Mouse (Mus musculus): ENCODE data around the gene Capza1. TPM values are rescaled to one million over a fixed set of nuclear protein-coding genes. Genes with fewer than 3 reads are reported as not detected.

Capza1 gene
- total and polyA plus RNA-seq, 3 experiments, result 18.3 to 36.6 (median 30.1) TPM

DNA sequence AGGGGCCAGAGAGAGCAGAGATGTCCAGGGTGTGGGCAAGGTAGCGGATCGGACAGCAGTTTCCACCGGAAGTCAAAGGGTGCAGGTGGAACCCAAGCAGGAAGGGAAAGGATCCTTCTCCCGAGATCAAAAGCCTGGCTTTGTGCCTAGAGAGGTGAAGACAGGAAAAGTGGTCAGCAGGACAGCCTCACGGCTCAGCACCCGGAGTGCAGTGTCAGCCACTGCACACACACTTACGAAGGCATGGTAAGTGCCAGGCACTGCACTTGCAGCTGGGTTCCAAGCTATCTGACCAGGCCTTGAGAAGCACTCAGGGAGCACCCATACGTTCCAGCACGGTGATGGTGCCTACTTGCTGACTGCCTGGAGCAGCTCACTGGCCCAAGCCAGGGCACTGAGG, 58.8 kb downstream of the Capza1 start:
- Histone ChIP-seq H3K4me3 (no peak overlapping the region), H3K27ac (no peak overlapping the region), H3K27me3 (ENCODE audit: control insufficient read depth, insufficient read depth, low read length) (no peaks in the 10 kb centered on the region), H3K36me3 (ENCODE audit: control insufficient read depth, insufficient read depth, low read length) (no peaks in the 10 kb centered on the region), H3K4me1 (ENCODE audit: control insufficient read depth, insufficient read depth, low read length) (peaks cover 2% of the 10 kb centered on the region), H3K9ac (ENCODE audit: low read depth, low read length) (no peak overlapping the region), H3K79me2 (replicated peaks; ENCODE audit: control insufficient read depth, insufficient read depth, low read length) (peaks cover 3% of the 10 kb centered on the region; the same call in 1 of the 2 replicates)
- no peak for DNase-seq
- no peak for TF ChIP-seq CTCF (IDR thresholded peaks at IDR 0.05)
- no peak for TF ChIP-seq POLR2A (IDR thresholded peaks at IDR 0.05; ENCODE audit: insufficient read depth, low read depth, low read length)
- no peak for TF ChIP-seq EP300 (IDR thresholded peaks at IDR 0.05; ENCODE audit: insufficient read depth, low read depth, low read length)
- intact Hi-C loops (cut with DNase I), result no loop called here
- 43% methylated on average over 9 of the region's 9 CpGs for WGBS

DNA sequence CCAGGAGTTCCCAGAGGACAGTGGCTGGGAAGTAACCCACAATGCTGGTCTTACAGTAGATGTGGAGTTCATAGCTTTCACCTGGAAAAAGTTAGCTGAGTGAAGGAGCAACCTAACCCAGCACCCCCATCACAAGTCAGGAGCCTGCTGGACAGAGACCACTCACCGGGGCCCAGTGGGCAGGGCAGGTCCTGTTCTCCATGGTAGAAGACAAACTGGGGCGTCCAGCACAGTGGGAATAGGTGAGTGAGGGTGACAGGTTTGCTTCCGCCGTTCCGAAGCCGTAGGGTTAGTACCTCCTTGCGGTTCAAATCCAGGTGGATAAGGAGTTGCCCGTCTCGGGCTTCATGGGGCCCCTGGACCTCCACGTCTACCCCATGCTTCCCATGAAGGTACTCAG, 60.0 kb downstream of the Capza1 start:
- 98% methylated on average over 10 of the region's 10 CpGs for WGBS
- TF ChIP-seq EP300 (IDR thresholded peaks at IDR 0.05; ENCODE audit: insufficient read depth, low read depth, low read length), result no peak
- TF ChIP-seq CTCF (IDR thresholded peaks at IDR 0.05), result no peak
- no peak for TF ChIP-seq POLR2A (IDR thresholded peaks at IDR 0.05; ENCODE audit: insufficient read depth, low read depth, low read length)
- H3K4me1 ChIP-seq (ENCODE audit: control insufficient read depth, insufficient read depth, low read length), result peaks cover 2% of the 10 kb centered on the region
- peaks cover 3% of the 10 kb centered on the region; the same call in 1 of the 2 replicates for H3K79me2 ChIP-seq (replicated peaks; ENCODE audit: control insufficient read depth, insufficient read depth, low read length)
- no peak overlapping the region for H3K9ac ChIP-seq (ENCODE audit: low read depth, low read length)
- H3K36me3 ChIP-seq (ENCODE audit: control insufficient read depth, insufficient read depth, low read length), result no peaks in the 10 kb centered on the region
- no peak for DNase-seq
- H3K4me3 ChIP-seq, result no peak overlapping the region
- intact Hi-C loops (cut with DNase I), result no loop called here
- no peaks in the 10 kb centered on the region for H3K27me3 ChIP-seq (ENCODE audit: control insufficient read depth, insufficient read depth, low read length)
- no peak overlapping the region for H3K27ac ChIP-seq

DNA sequence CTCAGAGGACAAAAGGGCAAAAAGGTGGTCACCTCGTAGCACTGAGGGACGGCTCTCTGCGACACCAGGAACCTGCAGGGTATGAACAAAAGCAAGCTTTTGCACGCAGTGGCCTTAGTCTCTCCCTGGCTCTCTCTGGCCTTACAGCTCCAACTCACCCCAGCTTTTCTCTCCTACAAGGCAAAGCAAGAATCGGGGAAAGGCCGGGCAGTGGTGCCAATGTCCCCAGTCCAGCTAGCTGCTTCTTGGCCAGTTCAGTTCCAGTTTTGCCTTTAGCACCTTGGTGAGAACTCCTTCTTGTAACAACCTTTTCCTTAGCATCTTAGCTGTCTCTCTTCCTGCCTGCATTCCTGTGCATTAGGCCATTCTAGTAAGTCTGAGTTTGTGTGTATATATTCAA, 62.8 kb downstream of the Capza1 start:
- no peak for DNase-seq
- TF ChIP-seq EP300 (IDR thresholded peaks at IDR 0.05; ENCODE audit: insufficient read depth, low read depth, low read length) (no peak), CTCF (IDR thresholded peaks at IDR 0.05) (no peak), POLR2A (IDR thresholded peaks at IDR 0.05; ENCODE audit: insufficient read depth, low read depth, low read length) (no peak)
- WGBS, result 95% methylated on average over 6 of the region's 6 CpGs
- Histone ChIP-seq H3K79me2 (replicated peaks; ENCODE audit: control insufficient read depth, insufficient read depth, low read length) (no peaks in the 10 kb centered on the region), H3K4me1 (ENCODE audit: control insufficient read depth, insufficient read depth, low read length) (peaks cover 2% of the 10 kb centered on the region), H3K9ac (ENCODE audit: low read depth, low read length) (no peak overlapping the region), H3K27me3 (ENCODE audit: control insufficient read depth, insufficient read depth, low read length) (no peaks in the 10 kb centered on the region), H3K27ac (no peak overlapping the region), H3K4me3 (no peak overlapping the region), H3K36me3 (ENCODE audit: control insufficient read depth, insufficient read depth, low read length) (no peaks in the 10 kb centered on the region)
- intact Hi-C loops (cut with DNase I), result no loop called here

DNA sequence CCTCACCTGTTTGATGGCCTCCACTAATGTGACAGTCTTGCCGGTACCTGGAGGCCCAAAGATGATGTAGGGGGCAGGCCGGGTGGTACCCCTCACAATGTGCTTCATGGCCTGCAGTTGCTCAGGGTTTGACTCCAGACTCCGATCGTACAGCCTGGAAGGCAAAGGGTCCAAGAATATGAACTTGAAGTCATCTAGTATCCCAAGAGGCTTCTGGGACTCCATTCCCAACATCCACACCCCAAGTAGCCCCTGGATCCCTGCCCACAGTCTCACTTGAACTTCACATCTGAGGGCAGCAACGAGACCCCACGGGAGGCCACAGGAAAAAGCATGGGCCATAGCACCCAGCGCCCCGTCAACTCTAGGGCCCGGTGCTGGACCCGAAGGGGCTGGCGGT, 63.6 kb downstream of the Capza1 start:
- Histone ChIP-seq H3K27me3 (ENCODE audit: control insufficient read depth, insufficient read depth, low read length) (no peaks in the 10 kb centered on the region), H3K9ac (ENCODE audit: low read depth, low read length) (no peak overlapping the region), H3K4me1 (ENCODE audit: control insufficient read depth, insufficient read depth, low read length) (peaks cover 2% of the 10 kb centered on the region), H3K79me2 (replicated peaks; ENCODE audit: control insufficient read depth, insufficient read depth, low read length) (no peaks in the 10 kb centered on the region), H3K36me3 (ENCODE audit: control insufficient read depth, insufficient read depth, low read length) (no peaks in the 10 kb centered on the region), H3K4me3 (no peak overlapping the region), H3K27ac (no peak overlapping the region)
- DNase-seq, result no peak
- WGBS, result 89% methylated on average over 11 of the region's 11 CpGs
- TF ChIP-seq POLR2A (IDR thresholded peaks at IDR 0.05; ENCODE audit: insufficient read depth, low read depth, low read length), result no peak
- intact Hi-C loops (cut with DNase I), result no loop called here

DNA sequence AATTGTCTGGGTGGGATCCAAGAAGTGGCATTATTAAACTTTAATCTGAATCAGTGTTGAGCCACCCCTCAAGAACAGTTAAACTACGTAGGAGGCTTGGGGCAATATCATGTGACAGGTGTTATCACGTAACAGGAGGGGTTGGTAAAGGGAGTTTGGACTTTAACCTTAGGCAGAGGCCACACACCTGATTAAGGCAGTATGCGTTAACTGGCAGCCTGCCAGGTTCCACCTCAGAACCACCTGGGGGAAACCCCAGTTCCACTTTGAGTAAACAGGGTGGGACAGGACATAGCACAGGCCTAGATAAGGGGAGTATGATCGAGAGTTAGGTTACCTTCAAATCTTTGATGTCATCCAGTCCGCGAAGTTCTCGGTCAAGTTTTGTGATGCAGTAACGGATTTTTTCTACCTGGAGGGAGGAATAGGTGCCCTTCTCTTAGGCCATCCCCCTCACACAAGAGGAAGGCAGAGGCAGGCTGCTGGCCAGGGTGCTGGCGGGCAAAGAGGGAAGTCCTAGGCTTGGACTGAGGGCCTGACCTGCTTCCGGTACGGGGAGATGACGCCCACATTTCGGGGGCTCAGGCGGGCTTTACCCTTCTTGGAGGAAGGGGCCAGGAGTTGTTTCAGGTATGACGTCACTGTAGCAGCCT, 67.7 kb downstream of the Capza1 start:
- 78% methylated on average over 15 of the region's 15 CpGs for WGBS

DNA sequence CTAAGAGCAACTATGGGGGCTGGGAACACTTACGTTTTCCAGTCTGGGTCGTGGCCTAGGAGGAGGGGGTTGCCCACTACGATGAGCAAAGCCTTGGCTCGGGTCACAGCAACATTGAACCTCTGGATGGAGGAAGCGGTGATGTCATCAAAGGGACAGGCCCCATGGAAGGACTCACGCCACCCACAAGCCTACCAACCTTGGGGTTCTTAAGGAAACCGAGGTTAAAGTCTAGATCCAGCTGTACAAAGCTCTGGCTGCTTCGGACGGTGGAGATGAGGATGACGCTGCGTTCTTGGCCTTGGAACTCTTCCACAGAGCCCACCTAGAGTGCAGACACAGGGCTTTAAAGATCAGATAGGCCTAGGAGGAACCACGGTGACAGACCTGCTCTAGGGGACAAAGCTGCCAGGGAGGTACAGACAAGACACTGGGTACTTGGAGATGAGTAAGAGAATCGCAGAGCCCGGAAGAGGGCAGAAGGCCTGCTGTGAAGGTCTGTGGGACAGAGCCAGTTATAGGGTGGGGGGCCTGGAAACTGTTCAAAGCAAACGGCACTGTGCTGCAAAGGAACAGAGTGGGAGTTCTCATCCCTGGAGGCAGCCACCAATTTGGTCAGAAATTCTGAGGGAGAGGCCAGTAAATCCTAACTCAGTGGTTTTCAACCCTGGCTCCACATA, 68.5 kb downstream of the Capza1 start:
- Histone ChIP-seq H3K79me2 (replicated peaks; ENCODE audit: control insufficient read depth, insufficient read depth, low read length) (no peaks in the 10 kb centered on the region), H3K9ac (ENCODE audit: low read depth, low read length) (no peak overlapping the region), H3K36me3 (ENCODE audit: control insufficient read depth, insufficient read depth, low read length) (peaks cover 12% of the 10 kb centered on the region), H3K4me1 (ENCODE audit: control insufficient read depth, insufficient read depth, low read length) (peaks cover 24% of the 10 kb centered on the region), H3K4me3 (no peak overlapping the region), H3K27ac (no peak overlapping the region; the same call in 1 of the 2 replicates), H3K27me3 (ENCODE audit: control insufficient read depth, insufficient read depth, low read length) (no peaks in the 10 kb centered on the region)
- no peak for DNase-seq
- intact Hi-C loops (cut with DNase I), result loop anchor here (2.0 kb wide), 1 partner anchor 21 kb away; no protein-coding TSS in a partner anchor
- 50% methylated on average over 15 of the region's 15 CpGs for WGBS
- TF ChIP-seq CTCF (IDR thresholded peaks at IDR 0.05), result no peak
- no peak for TF ChIP-seq EP300 (IDR thresholded peaks at IDR 0.05; ENCODE audit: insufficient read depth, low read depth, low read length)
- no peak for TF ChIP-seq POLR2A (IDR thresholded peaks at IDR 0.05; ENCODE audit: insufficient read depth, low read depth, low read length)

More for the DNA sequence above, 67.7 kb downstream of the Capza1 start:
- no peak overlapping the region for H3K27ac ChIP-seq
- H3K4me3 ChIP-seq, result no peak overlapping the region
- no peaks in the 10 kb centered on the region for H3K27me3 ChIP-seq (ENCODE audit: control insufficient read depth, insufficient read depth, low read length)
- peaks cover 18% of the 10 kb centered on the region for H3K4me1 ChIP-seq (ENCODE audit: control insufficient read depth, insufficient read depth, low read length)
- intact Hi-C loops (cut with DNase I), result no loop called here
- DNase-seq, result no peak
- H3K36me3 ChIP-seq (ENCODE audit: control insufficient read depth, insufficient read depth, low read length), result peaks cover 12% of the 10 kb centered on the region
- no peak overlapping the region for H3K9ac ChIP-seq (ENCODE audit: low read depth, low read length)
- no peak for TF ChIP-seq POLR2A (IDR thresholded peaks at IDR 0.05; ENCODE audit: insufficient read depth, low read depth, low read length)
- no peaks in the 10 kb centered on the region for H3K79me2 ChIP-seq (replicated peaks; ENCODE audit: control insufficient read depth, insufficient read depth, low read length)
